Mouse (Mus musculus) MEL (cell line): ENCODE measurements at regions not wholly inside any gene's neighbourhood (a gene's known extent, or its start where the extent isn't known, plus 50 kb on each side); places are given as distances from the start of the nearest gene placed in this dataset.

Experiments used
- DNase-seq: peaks from one replicate; pipeline ENCODE4 v3.0.0; 2011; ENCODE audit warnings: low read depth, low spot score
- H3K27ac ChIP-seq: 2 replicates; pipeline ENCODE4 v1.5.1; 2012; ENCODE audit warnings: low read depth, mild to moderate bottlenecking, control low read depth, low read length, moderate library complexity; ENCODE audit not compliant: control insufficient read depth
- H3K27me3 ChIP-seq, 2 experiments: fragments of 150-350 bp in 1 of 2; sonication (generic) in 1 of 2; 2 replicates each; pipeline ENCODE4 v1.6.1; 2012; ENCODE audit warnings: low read length in 2 of 2, mild to moderate bottlenecking in 2 of 2, improper control_type of control experiment in 1 of 2, moderate library complexity in 1 of 2; ENCODE audit not compliant: insufficient read depth in 2 of 2, control insufficient read depth in 1 of 2
- H3K36me3 ChIP-seq, 2 experiments: 2 replicates each; pipeline ENCODE4 v1.6.1; 2012 to 2014; ENCODE audit warnings: low read length in 2 of 2, improper control_type of control experiment in 1 of 2, inconsistent platforms in 1 of 2, mild to moderate bottlenecking in 1 of 2; ENCODE audit not compliant: insufficient read depth in 2 of 2, control insufficient read depth in 1 of 2
- H3K4me1 ChIP-seq, 2 experiments: fragments of 150-350 bp in 1 of 2; sonication (generic) in 1 of 2; 2 replicates each; pipeline ENCODE4 v1.6.1; 2012; ENCODE audit warnings: low read length in 2 of 2, improper control_type of control experiment in 1 of 2, mild to moderate bottlenecking in 1 of 2; ENCODE audit not compliant: insufficient read depth in 2 of 2, control insufficient read depth in 1 of 2
- H3K4me3 ChIP-seq, 2 experiments: fragments of 150-350 bp in 1 of 2; sonication (generic) in 1 of 2; 2 replicates each; pipeline ENCODE4 v1.5.1; 2012; ENCODE audit warnings: low read depth in 2 of 2, low read length in 2 of 2, mild to moderate bottlenecking in 2 of 2, moderate library complexity in 2 of 2, control low read depth in 1 of 2, improper control_type of control experiment in 1 of 2; ENCODE audit not compliant: control insufficient read depth in 1 of 2, insufficient read depth in 1 of 2
- H3K79me2 ChIP-seq: 2 replicates; pipeline ENCODE4 v1.6.1; 2012; ENCODE audit warnings: mild to moderate bottlenecking, low read length, moderate library complexity; ENCODE audit not compliant: control insufficient read depth, poor library complexity, insufficient read depth
- H3K9ac ChIP-seq: 2 replicates; pipeline ENCODE4 v1.6.1; 2012; ENCODE audit warnings: low read depth, mild to moderate bottlenecking, control low read depth, low read length, moderate library complexity; ENCODE audit not compliant: control insufficient read depth, poor library complexity, severe bottlenecking
- H3K9me3 ChIP-seq: fragments of 150-350 bp; sonication (generic); replicated peaks from 2 replicates; pipeline ENCODE4 v1.6.1; 2012; ENCODE audit warnings: mild to moderate bottlenecking, low read length, improper control_type of control experiment, moderate library complexity; ENCODE audit not compliant: insufficient read depth
- CHD2 ChIP-seq: IDR thresholded peaks from 2 replicates; pipeline ENCODE4 v1.6.1; 2011; ENCODE audit warnings: low read length, improper control_type of control experiment
- E2F4 ChIP-seq: IDR thresholded peaks from 2 replicates; pipeline ENCODE4 v1.6.1; 2011; ENCODE audit warnings: low read depth, low read length, improper control_type of control experiment, borderline replicate concordance
- ELF1 ChIP-seq: IDR thresholded peaks from 2 replicates; pipeline ENCODE4 v1.6.1; 2014; ENCODE audit warnings: low read depth, mild to moderate bottlenecking, inconsistent platforms, low read length, improper control_type of control experiment, moderate library complexity
- EP300 ChIP-seq, 2 experiments: IDR thresholded peaks; 2 replicates each; pipeline ENCODE4 v1.6.1; 2011; ENCODE audit warnings: improper control_type of control experiment in 2 of 2, low read length in 2 of 2, low read depth in 1 of 2, mild to moderate bottlenecking in 1 of 2
- GABPA ChIP-seq: IDR thresholded peaks from 2 replicates; pipeline ENCODE4 v1.6.1; 2012; ENCODE audit warnings: low read depth, mild to moderate bottlenecking, inconsistent platforms, low read length, improper control_type of control experiment, moderate library complexity
- GATA1 ChIP-seq: IDR thresholded peaks from 2 replicates; pipeline ENCODE4 v1.6.1; 2011; ENCODE audit warnings: low read depth, low read length, improper control_type of control experiment
- MEF2A ChIP-seq: IDR thresholded peaks from 2 replicates; pipeline ENCODE4 v1.6.1; 2014; ENCODE audit warnings: low read depth, mild to moderate bottlenecking, inconsistent platforms, low read length, improper control_type of control experiment; ENCODE audit not compliant: poor library complexity, insufficient replicate concordance, severe bottlenecking; ENCODE audit errors: extremely low read depth
- MXI1 ChIP-seq: IDR thresholded peaks from 2 replicates; pipeline ENCODE4 v1.6.1; 2011; ENCODE audit warnings: mild to moderate bottlenecking, low read depth, low read length, improper control_type of control experiment
- NELFE ChIP-seq: IDR thresholded peaks from 2 replicates; pipeline ENCODE4 v1.6.1; 2011; ENCODE audit warnings: low read depth, low read length, improper control_type of control experiment
- NRF1 ChIP-seq: IDR thresholded peaks from 2 replicates; pipeline ENCODE4 v1.6.1; 2014; ENCODE audit warnings: low read depth, mild to moderate bottlenecking, inconsistent platforms, low read length, improper control_type of control experiment, moderate library complexity; ENCODE audit not compliant: poor library complexity, insufficient read depth, severe bottlenecking
- RAD21 ChIP-seq: IDR thresholded peaks from 2 replicates; pipeline ENCODE4 v1.6.1; 2011; ENCODE audit warnings: mild to moderate bottlenecking, low read depth, low read length, improper control_type of control experiment
- SIN3A ChIP-seq: IDR thresholded peaks from 2 replicates; pipeline ENCODE4 v1.6.1; 2012; ENCODE audit warnings: low read length, improper control_type of control experiment, inconsistent platforms
- SMC3 ChIP-seq: IDR thresholded peaks from 2 replicates; pipeline ENCODE4 v1.6.1; 2011; ENCODE audit warnings: low read depth, low read length, improper control_type of control experiment
- TAL1 ChIP-seq: IDR thresholded peaks from 2 replicates; pipeline ENCODE4 v1.6.1; 2012; ENCODE audit warnings: mild to moderate bottlenecking, inconsistent platforms, low read length, moderate library complexity, mixed read lengths
- TBP ChIP-seq: IDR thresholded peaks from 2 replicates; pipeline ENCODE4 v1.8.0; 2011; ENCODE audit warnings: low read depth, low read length, improper control_type of control experiment
- USF1 ChIP-seq: IDR thresholded peaks from 2 replicates; pipeline ENCODE4 v1.6.1; 2014; ENCODE audit warnings: low read depth, mild to moderate bottlenecking, inconsistent platforms, low read length, improper control_type of control experiment, moderate library complexity

DNA sequence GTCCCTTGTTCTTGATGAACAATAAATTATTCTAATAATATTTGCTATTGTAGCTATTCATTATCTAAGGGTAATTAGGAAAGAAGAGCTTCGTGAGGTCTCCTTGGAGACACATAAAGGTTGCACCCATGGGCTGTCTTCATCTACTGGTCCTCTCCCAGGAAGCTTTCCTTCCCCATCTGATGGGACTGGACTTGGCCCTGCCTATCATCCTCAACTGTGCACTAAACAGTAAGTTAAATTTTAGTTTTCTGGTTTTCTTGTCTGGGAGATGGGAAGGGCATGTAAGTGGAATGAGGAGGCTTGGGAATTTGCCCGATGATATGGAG is 554.5 kb downstream of the Gm9195 start:
- Histone ChIP-seq H3K36me3 (no peaks in the 10 kb centered on the region), H3K9me3 (no peaks in the 10 kb centered on the region), H3K27me3 (no peaks in the 10 kb centered on the region), H3K9ac (no peak overlapping the region), H3K4me1 (no peaks in the 10 kb centered on the region), H3K27ac (no peak overlapping the region), H3K79me2 (no peaks in the 10 kb centered on the region), H3K4me3 (no peak overlapping the region)
- TF ChIP-seq RAD21 (no peak), MXI1 (no peak), CHD2 (no peak), EP300 (IDR thresholded peaks at IDR 0.05; ENCODE audit: low read depth in 1 of 2, low read length in 2 of 2) (no peak), E2F4 (no peak), ELF1 (no peak), MEF2A (no peak), NELFE (no peak), TAL1 (no peak), NRF1 (no peak), SMC3 (no peak), GATA1 (no peak), USF1 (no peak), TBP (no peak)
- DNase-seq: no peak

DNA sequence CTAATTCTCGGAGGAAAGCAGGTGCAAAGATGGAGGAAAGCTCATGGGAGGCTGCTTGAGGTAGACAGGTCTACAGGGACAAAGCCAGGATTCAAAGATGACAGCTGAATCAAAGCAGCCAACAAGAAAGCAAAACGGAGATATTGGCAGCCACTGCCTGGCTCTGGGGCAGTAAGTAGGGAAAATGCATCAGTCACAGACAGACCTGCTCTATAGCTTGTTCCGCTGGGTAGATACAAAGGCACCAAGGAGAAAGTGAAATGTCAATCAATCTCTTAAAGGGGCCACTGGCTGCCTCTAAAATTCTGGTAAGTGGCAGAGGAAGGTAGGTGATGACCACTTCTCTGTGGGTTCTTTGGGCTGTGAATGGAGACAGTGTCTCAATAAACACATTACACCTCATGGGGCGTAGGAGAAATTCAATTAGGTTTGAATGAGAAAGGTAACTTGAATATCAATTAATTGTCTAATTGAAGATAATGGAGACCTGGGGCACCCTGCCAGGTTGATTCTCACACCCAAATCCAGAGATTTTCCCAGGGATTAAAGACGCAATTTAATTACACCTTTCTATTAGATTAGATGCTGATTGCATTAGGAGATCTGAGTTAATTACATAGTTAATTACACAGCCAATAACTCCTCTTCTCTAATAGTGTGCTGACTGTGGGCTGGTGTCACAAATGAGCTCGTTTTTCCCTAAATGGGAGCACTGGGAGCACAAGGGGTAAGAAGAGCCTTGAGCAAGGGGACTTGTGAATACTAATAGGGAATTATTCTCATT is 555.1 kb downstream of the Gm9195 start:
- Histone ChIP-seq H3K27me3 (no peaks in the 10 kb centered on the region), H3K27ac (no peak overlapping the region), H3K4me1 (no peaks in the 10 kb centered on the region), H3K4me3 (no peak overlapping the region), H3K36me3 (no peaks in the 10 kb centered on the region), H3K9ac (no peak overlapping the region), H3K9me3 (no peaks in the 10 kb centered on the region), H3K79me2 (no peaks in the 10 kb centered on the region)
- DNase-seq: no peak
- no peak for TF ChIP-seq GABPA
- TF ChIP-seq TAL1: no peak
- TF ChIP-seq SIN3A: no peak
- no peak for TF ChIP-seq ELF1
- TF ChIP-seq CHD2: no peak
